Mouse (Mus musculus) lung, embryonic 16.5 days (tissue): ENCODE measurements at regions not wholly inside any gene's neighbourhood (a gene's known extent, or its start where the extent isn't known, plus 50 kb on each side); places are given as distances from the start of the nearest gene placed in this dataset.

ENCODE experiments used
- ATAC-seq: fragments of 200-750 bp; cut with Nextera tagmentation; 2 replicates; pipeline ENCODE4 v1.8.0; 2017; ENCODE audit warnings: low read depth, mild to moderate bottlenecking, moderate library complexity
- H3K27ac ChIP-seq: fragments of 300-500 bp; sonication (generic); 2 replicates; pipeline ENCODE4 v1.5.1; 2014; ENCODE audit warnings: mild to moderate bottlenecking, control low read depth, low read length
- H3K27me3 ChIP-seq: fragments of 300-500 bp; sonication (generic); 2 replicates; pipeline ENCODE4 v1.6.1; 2014; ENCODE audit warnings: low read depth, low read length, mixed read lengths; ENCODE audit not compliant: control insufficient read depth, insufficient read depth
- H3K36me3 ChIP-seq: fragments of 300-500 bp; sonication (generic); 2 replicates; pipeline ENCODE4 v1.6.1; 2014; ENCODE audit warnings: low read length; ENCODE audit not compliant: control insufficient read depth, insufficient read depth
- H3K4me1 ChIP-seq: fragments of 300-500 bp; sonication (generic); replicated peaks from 2 replicates; pipeline ENCODE4 v1.6.1; 2014; ENCODE audit warnings: low read length, mixed read lengths; ENCODE audit not compliant: control insufficient read depth, insufficient read depth
- H3K4me2 ChIP-seq: fragments of 300-500 bp; sonication (generic); 2 replicates; pipeline ENCODE4 v1.6.1; 2014; ENCODE audit warnings: low read depth, low read length, control low read depth
- H3K4me3 ChIP-seq: fragments of 300-500 bp; sonication (generic); 2 replicates; pipeline ENCODE4 v1.5.1; 2014; ENCODE audit warnings: mild to moderate bottlenecking, low read length, control low read depth
- H3K9ac ChIP-seq: fragments of 300-500 bp; sonication (generic); 2 replicates; pipeline ENCODE4 v1.6.1; 2014; ENCODE audit warnings: low read length, control low read depth
- H3K9me3 ChIP-seq: fragments of 300-500 bp; sonication (generic); 2 replicates; pipeline ENCODE4 v1.6.1; 2016; ENCODE audit warnings: low read length; ENCODE audit not compliant: control insufficient read depth
- WGBS: fragments of 180-500 bp; shearing (Covaris S2); extraction: QIAGEN DNeasy Blood & Tissue Kit; methylation state at CpG from one replicate; pipeline ENCODE4 v1.1.7; 2014; 5-methylcytosine and 5-hydroxymethylcytosine counted together

GRCm38 (mm10) chr5:52027478-52027877 lies 162.8 kb downstream of the Dhx15 start:
- H3K36me3 ChIP-seq = no peaks in the 10 kb centered on the region
- no peak overlapping the region for H3K4me2 ChIP-seq
- no peaks in the 10 kb centered on the region for H3K27me3 ChIP-seq
- H3K9me3 ChIP-seq = no peaks in the 10 kb centered on the region
- no peak overlapping the region for H3K27ac ChIP-seq
- no peak overlapping the region for H3K4me3 ChIP-seq
- WGBS = 81% methylated on average over 4 of the region's 4 CpGs
- no peak for ATAC-seq
- no peak overlapping the region for H3K9ac ChIP-seq
- 0 out of 2 replicates have a peak, but pooled peaks cover 2% of the 10 kb centered on the region for H3K4me1 ChIP-seq

- H3K27ac ChIP-seq = no peak overlapping the region
- H3K4me1 ChIP-seq = 0 out of 2 replicates have a peak, but pooled peaks cover 2% of the 10 kb centered on the region
- H3K36me3 ChIP-seq = no peaks in the 10 kb centered on the region
- 45% methylated on average over 3 of the region's 3 CpGs for WGBS
- ATAC-seq = no peak
- no peaks in the 10 kb centered on the region for H3K9me3 ChIP-seq
- no peak overlapping the region for H3K9ac ChIP-seq
- H3K27me3 ChIP-seq = no peaks in the 10 kb centered on the region
- H3K4me3 ChIP-seq = no peak overlapping the region
- H3K4me2 ChIP-seq = no peak overlapping the region
These were observed 164.2 kb downstream of the Dhx15 start for GRCm38 (mm10) chr5:52026148-52026547.

DNA sequence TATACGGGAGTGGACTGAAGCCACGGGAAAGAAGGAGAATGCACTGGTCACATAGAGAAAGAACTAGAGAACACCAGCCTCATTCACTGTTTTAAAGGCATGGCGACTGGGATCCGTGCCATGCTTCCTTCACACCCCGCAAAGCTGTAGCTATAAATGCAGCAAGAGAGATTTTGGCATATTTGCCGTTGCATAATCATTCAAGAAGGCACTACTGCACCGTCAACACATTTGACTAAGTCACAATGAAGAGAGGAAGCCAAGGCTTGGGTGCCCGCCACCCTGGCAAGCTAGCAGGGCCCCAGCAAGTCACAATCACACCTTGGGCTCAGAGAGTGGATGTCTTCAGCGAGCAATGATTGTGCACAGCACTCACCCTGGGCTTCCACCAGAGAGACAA lies 167.1 kb downstream of the Dhx15 start:
- H3K27me3 ChIP-seq = no peaks in the 10 kb centered on the region
- H3K4me3 ChIP-seq = no peak overlapping the region
- no peak overlapping the region for H3K4me2 ChIP-seq
- H3K9ac ChIP-seq = no peak overlapping the region
- peaks cover 5% of the 10 kb centered on the region; the same call in 1 of the 2 replicates for H3K4me1 ChIP-seq
- H3K27ac ChIP-seq = no peak overlapping the region
- 0 out of 2 replicates have a peak, but pooled peaks have one; percentile 31 for ATAC-seq
- H3K36me3 ChIP-seq = no peaks in the 10 kb centered on the region
- WGBS = 67% methylated on average over 9 of the region's 9 CpGs
- no peaks in the 10 kb centered on the region for H3K9me3 ChIP-seq

GRCm38 (mm10) chr5:52016992-52017391 lies 173.3 kb downstream of the Dhx15 start:
- Histone ChIP-seq H3K9me3 (no peaks in the 10 kb centered on the region), H3K4me3 (no peak overlapping the region)
- 61% methylated on average over 3 of the region's 3 CpGs for WGBS

GRCm38 (mm10) chr5:52015786-52016185 lies 174.5 kb downstream of the Dhx15 start:
- no peak overlapping the region for H3K4me3 ChIP-seq
- no peak overlapping the region for H3K27ac ChIP-seq
- H3K36me3 ChIP-seq = no peaks in the 10 kb centered on the region
- no peak overlapping the region for H3K4me2 ChIP-seq
- WGBS = 29% methylated on average over 6 of the region's 6 CpGs
- no peaks in the 10 kb centered on the region for H3K9me3 ChIP-seq
- H3K9ac ChIP-seq = no peak overlapping the region
- peaks cover 5% of the 10 kb centered on the region; the same call in 1 of the 2 replicates for H3K4me1 ChIP-seq
- ATAC-seq = no peak
- H3K27me3 ChIP-seq = no peaks in the 10 kb centered on the region

More at GRCm38 (mm10) chr5:52016992-52017391, 173.3 kb downstream of the Dhx15 start:
- H3K27ac ChIP-seq = no peak overlapping the region
- no peaks in the 10 kb centered on the region for H3K36me3 ChIP-seq
- H3K4me2 ChIP-seq = no peak overlapping the region
- H3K27me3 ChIP-seq = no peaks in the 10 kb centered on the region
- H3K9ac ChIP-seq = no peak overlapping the region
- ATAC-seq = no peak
- H3K4me1 ChIP-seq = peaks cover 5% of the 10 kb centered on the region; the same call in 1 of the 2 replicates

DNA sequence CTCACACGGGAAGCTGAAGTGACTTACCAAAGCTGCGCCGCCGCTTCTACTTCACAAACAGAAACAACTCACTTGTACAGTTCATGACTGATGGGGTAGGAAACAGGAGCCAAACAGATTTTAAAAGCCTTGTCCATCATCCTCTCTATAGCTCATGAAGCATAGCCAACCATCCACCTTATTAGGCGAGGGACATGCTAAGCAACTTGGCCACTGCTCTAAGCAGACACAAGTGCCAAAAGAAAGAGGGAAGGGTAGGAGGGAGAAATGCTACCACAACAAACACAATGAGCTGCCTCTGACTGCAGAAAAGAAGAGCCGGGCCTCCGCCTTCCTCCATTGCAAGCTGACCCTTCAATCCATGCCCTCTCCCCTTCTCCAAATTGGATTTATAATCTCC lies 179.9 kb downstream of the Dhx15 start:
- Histone ChIP-seq H3K27ac (no peak overlapping the region), H3K27me3 (no peaks in the 10 kb centered on the region), H3K4me2 (no peak overlapping the region), H3K4me1 (no peaks in the 10 kb centered on the region), H3K9ac (no peak overlapping the region), H3K4me3 (no peak overlapping the region), H3K36me3 (no peaks in the 10 kb centered on the region), H3K9me3 (no peaks in the 10 kb centered on the region)
- 77% methylated on average over 7 of the region's 7 CpGs for WGBS
- ATAC-seq = no peak

- Histone ChIP-seq H3K4me1 (no peaks in the 10 kb centered on the region), H3K36me3 (no peaks in the 10 kb centered on the region), H3K27me3 (no peaks in the 10 kb centered on the region), H3K27ac (no peak overlapping the region), H3K9me3 (no peaks in the 10 kb centered on the region), H3K4me3 (no peak overlapping the region), H3K9ac (no peak overlapping the region), H3K4me2 (no peak overlapping the region)
- no peak for ATAC-seq
- 77% methylated on average over 3 of the region's 3 CpGs for WGBS
These were observed 181.4 kb downstream of the Dhx15 start for GRCm38 (mm10) chr5:52008942-52009341.

DNA sequence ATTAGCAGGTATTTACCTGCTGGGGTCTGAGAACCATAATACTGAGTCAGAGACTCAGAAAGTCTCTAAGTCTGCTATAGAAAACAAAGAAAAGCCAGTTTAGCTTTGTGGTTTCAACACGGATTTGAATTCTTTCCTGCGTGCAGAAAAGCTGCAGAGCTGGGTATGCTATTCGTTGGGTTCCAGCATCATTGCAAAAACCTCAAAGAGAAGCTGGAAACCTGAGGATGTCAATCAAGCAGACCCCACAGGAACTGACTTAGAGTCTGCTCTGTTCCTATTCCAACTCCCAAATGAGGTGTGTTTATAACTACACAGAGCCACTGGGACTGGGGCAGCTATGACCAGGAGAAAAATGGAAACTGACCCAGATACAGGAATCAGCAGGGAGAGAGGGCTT lies 183.5 kb downstream of the Dhx15 start:
- no peak overlapping the region for H3K9ac ChIP-seq
- H3K36me3 ChIP-seq = no peaks in the 10 kb centered on the region
- H3K4me1 ChIP-seq = no peaks in the 10 kb centered on the region
- no peak overlapping the region for H3K4me3 ChIP-seq
- no peak for ATAC-seq
- no peak overlapping the region for H3K27ac ChIP-seq
- H3K27me3 ChIP-seq = no peaks in the 10 kb centered on the region
- 80% methylated on average over 3 of the region's 3 CpGs for WGBS
- no peaks in the 10 kb centered on the region for H3K9me3 ChIP-seq
- no peak overlapping the region for H3K4me2 ChIP-seq

GRCm38 (mm10) chr5:51990847-51991610 lies 199.3 kb downstream of the Dhx15 start:
- Histone ChIP-seq H3K9ac (no peak overlapping the region), H3K9me3 (no peaks in the 10 kb centered on the region), H3K27ac (no peak overlapping the region), H3K4me3 (no peak overlapping the region), H3K27me3 (no peaks in the 10 kb centered on the region; the same call in 1 of the 2 replicates), H3K4me2 (no peak overlapping the region), H3K4me1 (no peaks in the 10 kb centered on the region), H3K36me3 (no peaks in the 10 kb centered on the region)
- ATAC-seq = no peak
- WGBS = 22% methylated on average over 10 of the region's 10 CpGs
